Mouse (Mus musculus): ENCODE measurements around the gene Arfgef2. TPM values are rescaled to one million over a fixed set of nuclear protein-coding genes. Genes with fewer than 3 reads are reported as not detected.

Gene Arfgef2
- polyA plus RNA-seq, 1 experiment from 2014 or later: 3.4 TPM

- Histone ChIP-seq H3K4me2 (no peak overlapping the region), H3K4me3 (replicated peaks) (no peak overlapping the region), H3K36me3 (peaks cover 93% of the 10 kb centered on the region), H3K9me3 (replicated peaks) (no peaks in the 10 kb centered on the region), H3K4me1 (replicated peaks) (no peaks in the 10 kb centered on the region), H3K9ac (no peak overlapping the region), H3K27me3 (no peaks in the 10 kb centered on the region), H3K27ac (no peak overlapping the region)
- 75% methylated on average over 7 of the region's 7 CpGs for WGBS (ENCODE audit: insufficient replicate concordance)
- ATAC-seq (ENCODE audit: low read depth) (no peak), DNase-seq (no peak)
These were observed 53.8 kb downstream of the Arfgef2 start for GRCm38 (mm10) chr2:166859214-166859613.

- Histone ChIP-seq H3K9ac (no peak overlapping the region), H3K9me3 (replicated peaks) (no peaks in the 10 kb centered on the region), H3K27ac (no peak overlapping the region), H3K27me3 (no peaks in the 10 kb centered on the region), H3K4me3 (replicated peaks) (no peak overlapping the region), H3K36me3 (peaks cover 95% of the 10 kb centered on the region), H3K4me1 (replicated peaks) (no peaks in the 10 kb centered on the region), H3K4me2 (no peak overlapping the region)
- ATAC-seq (ENCODE audit: low read depth) (no peak), DNase-seq (no peak)
- WGBS (ENCODE audit: insufficient replicate concordance): 84% methylated on average over 3 of the region's 3 CpGs
These were observed 57.1 kb downstream of the Arfgef2 start for GRCm38 (mm10) chr2:166862505-166862904.

- Histone ChIP-seq H3K9me3 (replicated peaks) (no peaks in the 10 kb centered on the region), H3K27ac (no peak overlapping the region), H3K4me3 (replicated peaks) (no peak overlapping the region), H3K36me3 (peaks cover 96% of the 10 kb centered on the region), H3K4me1 (replicated peaks) (peaks cover 7% of the 10 kb centered on the region), H3K4me2 (no peak overlapping the region), H3K9ac (no peak overlapping the region), H3K27me3 (no peaks in the 10 kb centered on the region)
- 76% methylated on average over 10 of the region's 10 CpGs for WGBS (ENCODE audit: insufficient replicate concordance)
- no peak for ATAC-seq (ENCODE audit: low read depth)
- DNase-seq: no peak
These were observed 60.1 kb downstream of the Arfgef2 start for GRCm38 (mm10) chr2:166865476-166865875.

GRCm38 (mm10) chr2:166870271-166870865 is 65.0 kb downstream of the Arfgef2 start:
- ATAC-seq (ENCODE audit: low read depth) (no peak), DNase-seq (no peak)
- WGBS (ENCODE audit: insufficient replicate concordance): 84% methylated on average over 20 of the region's 20 CpGs
- H3K4me1 ChIP-seq (replicated peaks): peaks cover 15% of the 10 kb centered on the region
- H3K4me2 ChIP-seq: no peak overlapping the region
- H3K27ac ChIP-seq: no peak overlapping the region
- H3K27me3 ChIP-seq: no peaks in the 10 kb centered on the region
- H3K9me3 ChIP-seq (replicated peaks): no peaks in the 10 kb centered on the region
- no peak overlapping the region for H3K9ac ChIP-seq
- H3K36me3 ChIP-seq: peaks cover 95% of the 10 kb centered on the region
- H3K4me3 ChIP-seq (replicated peaks): no peak overlapping the region

GRCm38 (mm10) chr2:166870899-166871298 is 65.5 kb downstream of the Arfgef2 start:
- peaks cover 94% of the 10 kb centered on the region for H3K36me3 ChIP-seq
- H3K4me3 ChIP-seq (replicated peaks): no peak overlapping the region
- peak; percentile 35 for DNase-seq
- H3K9me3 ChIP-seq (replicated peaks): no peaks in the 10 kb centered on the region
- peak; percentile 73 for ATAC-seq (ENCODE audit: low read depth)
- no peak overlapping the region for H3K27ac ChIP-seq
- peaks cover 15% of the 10 kb centered on the region for H3K4me1 ChIP-seq (replicated peaks)
- WGBS (ENCODE audit: insufficient replicate concordance): 55% methylated on average over 10 of the region's 10 CpGs
- H3K27me3 ChIP-seq: no peaks in the 10 kb centered on the region
- H3K4me2 ChIP-seq: no peak overlapping the region
- H3K9ac ChIP-seq: no peak overlapping the region

- Histone ChIP-seq H3K27ac (no peak overlapping the region), H3K4me3 (replicated peaks) (no peak overlapping the region), H3K9ac (no peak overlapping the region), H3K4me1 (replicated peaks) (peaks cover 15% of the 10 kb centered on the region), H3K36me3 (peaks cover 94% of the 10 kb centered on the region), H3K9me3 (replicated peaks) (no peaks in the 10 kb centered on the region), H3K27me3 (no peaks in the 10 kb centered on the region), H3K4me2 (no peak overlapping the region)
- ATAC-seq (ENCODE audit: low read depth) (no peak), DNase-seq (no peak)
- 82% methylated on average over 10 of the region's 10 CpGs for WGBS (ENCODE audit: insufficient replicate concordance)
These were observed 69.4 kb downstream of the Arfgef2 start for GRCm38 (mm10) chr2:166874675-166875280.

GRCm38 (mm10) chr2:166875561-166875960 is 70.2 kb downstream of the Arfgef2 start:
- 88% methylated on average over 6 of the region's 6 CpGs for WGBS (ENCODE audit: insufficient replicate concordance)
- Histone ChIP-seq H3K4me3 (replicated peaks) (no peak overlapping the region), H3K4me2 (no peak overlapping the region), H3K4me1 (replicated peaks) (peaks cover 7% of the 10 kb centered on the region), H3K36me3 (peaks cover 88% of the 10 kb centered on the region), H3K27me3 (no peaks in the 10 kb centered on the region), H3K9me3 (replicated peaks) (no peaks in the 10 kb centered on the region), H3K9ac (no peak overlapping the region), H3K27ac (no peak overlapping the region)
- ATAC-seq (ENCODE audit: low read depth) (no peak), DNase-seq (no peak)

GRCm38 (mm10) chr2:166876331-166876730 is 70.9 kb downstream of the Arfgef2 start:
- no peaks in the 10 kb centered on the region for H3K4me1 ChIP-seq (replicated peaks)
- no peak overlapping the region for H3K4me3 ChIP-seq (replicated peaks)
- H3K9me3 ChIP-seq (replicated peaks): no peaks in the 10 kb centered on the region
- no peak overlapping the region for H3K27ac ChIP-seq
- DNase-seq (no peak), ATAC-seq (ENCODE audit: low read depth) (no peak)
- H3K36me3 ChIP-seq: peaks cover 87% of the 10 kb centered on the region
- H3K4me2 ChIP-seq: no peak overlapping the region
- H3K27me3 ChIP-seq: no peaks in the 10 kb centered on the region
- 89% methylated on average over 10 of the region's 10 CpGs for WGBS (ENCODE audit: insufficient replicate concordance)
- H3K9ac ChIP-seq: no peak overlapping the region

GRCm38 (mm10) chr2:166885066-166885465 is 79.7 kb downstream of the Arfgef2 start:
- 90% methylated on average over 7 of the region's 7 CpGs for WGBS (ENCODE audit: insufficient replicate concordance)
- no peaks in the 10 kb centered on the region for H3K4me1 ChIP-seq (replicated peaks)
- H3K4me3 ChIP-seq (replicated peaks): no peak overlapping the region
- no peak for ATAC-seq (ENCODE audit: low read depth)
- H3K27ac ChIP-seq: no peak overlapping the region
- H3K4me2 ChIP-seq: no peak overlapping the region
- peaks cover 64% of the 10 kb centered on the region for H3K36me3 ChIP-seq
- H3K9ac ChIP-seq: no peak overlapping the region
- no peaks in the 10 kb centered on the region for H3K9me3 ChIP-seq (replicated peaks)
- DNase-seq: no peak
- no peaks in the 10 kb centered on the region for H3K27me3 ChIP-seq

- DNase-seq (no peak), ATAC-seq (ENCODE audit: low read depth) (no peak)
- H3K4me2 ChIP-seq: no peak overlapping the region
- H3K4me1 ChIP-seq (replicated peaks): no peaks in the 10 kb centered on the region
- no peaks in the 10 kb centered on the region for H3K9me3 ChIP-seq (replicated peaks)
- H3K9ac ChIP-seq: no peak overlapping the region
- 68% methylated on average over 10 of the region's 10 CpGs for WGBS (ENCODE audit: insufficient replicate concordance)
- H3K27me3 ChIP-seq: no peaks in the 10 kb centered on the region
- H3K36me3 ChIP-seq: peaks cover 69% of the 10 kb centered on the region
- no peak overlapping the region for H3K4me3 ChIP-seq (replicated peaks)
- H3K27ac ChIP-seq: no peak overlapping the region
These were observed 80.2 kb downstream of the Arfgef2 start for GRCm38 (mm10) chr2:166885619-166886018.

GRCm38 (mm10) chr2:166886231-166886630 is 80.8 kb downstream of the Arfgef2 start:
- DNase-seq: no peak
- no peak overlapping the region for H3K4me2 ChIP-seq
- H3K9ac ChIP-seq: no peak overlapping the region
- H3K36me3 ChIP-seq: peaks cover 68% of the 10 kb centered on the region
- no peak for ATAC-seq (ENCODE audit: low read depth)
- no peaks in the 10 kb centered on the region for H3K9me3 ChIP-seq (replicated peaks)
- H3K27ac ChIP-seq: no peak overlapping the region
- H3K27me3 ChIP-seq: no peaks in the 10 kb centered on the region
- no peaks in the 10 kb centered on the region for H3K4me1 ChIP-seq (replicated peaks)
- 83% methylated on average over 3 of the region's 3 CpGs for WGBS (ENCODE audit: insufficient replicate concordance)
- no peak overlapping the region for H3K4me3 ChIP-seq (replicated peaks)

GRCm38 (mm10) chr2:166887816-166888215 is 82.4 kb downstream of the Arfgef2 start:
- no peaks in the 10 kb centered on the region for H3K9me3 ChIP-seq (replicated peaks)
- no peak for DNase-seq
- no peak overlapping the region for H3K9ac ChIP-seq
- no peak overlapping the region for H3K4me3 ChIP-seq (replicated peaks)
- WGBS (ENCODE audit: insufficient replicate concordance): 46% methylated on average over 11 of the region's 11 CpGs
- no peaks in the 10 kb centered on the region for H3K4me1 ChIP-seq (replicated peaks)
- peaks cover 69% of the 10 kb centered on the region for H3K36me3 ChIP-seq
- H3K4me2 ChIP-seq: no peak overlapping the region
- ATAC-seq (ENCODE audit: low read depth): no peak
- H3K27me3 ChIP-seq: no peaks in the 10 kb centered on the region
- no peak overlapping the region for H3K27ac ChIP-seq

Measured in liver, embryonic 13.5 days (tissue).